Mouse (Mus musculus) liver, adult 2 months (tissue): ENCODE results near the gene 4833439L19Rik.

ENCODE experiments used
- CTCF ChIP-seq: fragments of 200-500 bp; IDR thresholded peaks from 2 replicates; pipeline ENCODE4 v1.5.1; 2011; ENCODE audit warnings: low read depth, low read length, control low read depth
- POLR2A ChIP-seq: fragments of 200-500 bp; IDR thresholded peaks from 2 replicates; pipeline ENCODE4 v1.6.1; 2011; ENCODE audit warnings: low read length, control low read depth; ENCODE audit not compliant: insufficient read depth; ENCODE audit errors: extremely low read depth

- TF ChIP-seq CTCF (peak; percentile 79), POLR2A (no peak)
Measured at GRCm38 (mm10) chr13:54520221-54520620, 45.0 kb downstream of the 4833439L19Rik start.
